ENCODE assay signal across 25 mouse cellular contexts in genomic region chr7:143681566-143681965, GRCm38 (mm10). TPM values are rescaled to one million over a fixed set of nuclear protein-coding genes. Genes with fewer than 3 reads are reported as not detected.
DNase-seq lines count a peak whose midpoint lies in the region; ATAC-seq lines count a peak whose summit lies in the region.
"Had no signal": no experiment of that assay in that cellular context is flagged by ENCODE, and none has a peak within 500 bp of the region (broad histone marks: within the 10 kb centered on the region; RNA-seq: fewer than 3 reads in every experiment).

No protein-coding gene starts in this region.

- no peak overlapping the region for H3K9ac ChIP-seq in heart, embryonic 12.5 days
- H3K9ac ChIP-seq: embryonic facial prominence, embryonic 12.5 days; forebrain, embryonic 13.5 days; forebrain, embryonic 15.5 days had no signal

- no peak overlapping the region for H3K4me3 ChIP-seq in heart, embryonic 12.5 days
- H3K4me3 ChIP-seq: embryonic facial prominence, embryonic 10.5 days; embryonic facial prominence, embryonic 12.5 days; forebrain, embryonic 13.5 days; forebrain, embryonic 15.5 days had no signal

- H3K4me1 ChIP-seq in heart, embryonic 12.5 days (replicated peaks): no peaks in the 10 kb centered on the region
- H3K4me1 ChIP-seq: embryonic facial prominence, embryonic 12.5 days had no signal

- peak; percentile 82 for DNase-seq in heart, adult 11 months
- DNase-seq in spleen, postnatal 4 days (ENCODE audit: low spot score in 2 of 2): peak; percentile 6 to 53
- DNase-seq in spleen, postnatal 14 days (ENCODE audit: low spot score in 2 of 2): no peak
- peak; percentile 12 to 30 for DNase-seq in urinary bladder, postnatal 4 days (ENCODE audit: low spot score in 2 of 2)
- no peak for DNase-seq in urinary bladder, postnatal 36 days (ENCODE audit: low spot score in 2 of 2)
- DNase-seq: adrenal gland, adult 8-10 months; adrenal gland, postnatal 14 days; adrenal gland, postnatal 36 days; B cell, adult 2 months; cerebellum, adult 11-12 months; cerebellum, adult 2 months; cerebellum, adult 9-10 months; cerebellum, postnatal 10 days; cerebellum, postnatal 25 days had no signal

- no peaks in the 10 kb centered on the region for H3K36me3 ChIP-seq in heart, embryonic 12.5 days
- H3K36me3 ChIP-seq: embryonic facial prominence, embryonic 10.5 days; embryonic facial prominence, embryonic 12.5 days; forebrain, embryonic 15.5 days; G1E had no signal

- 76% methylated on average over 1 of the region's 1 CpGs for WGBS in heart, embryonic 12.5 days

- H3K9me3 ChIP-seq in heart, embryonic 12.5 days (replicated peaks): no peaks in the 10 kb centered on the region
- H3K9me3 ChIP-seq: embryonic facial prominence, embryonic 10.5 days; embryonic facial prominence, embryonic 12.5 days; forebrain, embryonic 13.5 days; forebrain, embryonic 15.5 days; G1E had no signal

- no peaks in the 10 kb centered on the region for H3K27me3 ChIP-seq in heart, embryonic 12.5 days (replicated peaks)
- H3K27me3 ChIP-seq: CH12.LX; embryonic facial prominence, embryonic 12.5 days; Patski had no signal

- ATAC-seq in heart, embryonic 12.5 days (ENCODE audit: insufficient number of reproducible peaks, low FRiP score): no peak
- ATAC-seq: activated CD4-positive, CD25-positive, alpha-beta regulatory T cell, adult 4 months; CD4-positive, CD25-positive, alpha-beta regulatory T cell, adult 4 months; forebrain, embryonic 13.5 days; forebrain, embryonic 15.5 days; Patski had no signal

- H3K27ac ChIP-seq in heart, embryonic 12.5 days (ENCODE audit: poor library complexity, severe bottlenecking): no peak overlapping the region
- H3K27ac ChIP-seq: embryonic facial prominence, embryonic 10.5 days; embryonic facial prominence, embryonic 12.5 days; forebrain, embryonic 13.5 days; forebrain, embryonic 15.5 days had no signal

- H3K4me2 ChIP-seq in heart, embryonic 12.5 days: no peak overlapping the region
- H3K4me2 ChIP-seq: embryonic facial prominence, embryonic 12.5 days; forebrain, embryonic 13.5 days; forebrain, embryonic 15.5 days had no signal

RNA-seq across cellular contexts. Expression of gene Tnfrsf23, which starts 4.1 kb away (rescaled TPM):
- 2.8 and 3.1 TPM in 2 replicates for polyA plus RNA-seq in heart, embryonic 12.5 days (2016; fragmentation: Nextera tagmentation; extraction: Ambion mirVana)
- polyA plus RNA-seq: forebrain, embryonic 11.5 days; G1E had no signal

RNA-seq across cellular contexts. Expression of gene Tnfrsf22, which starts 32.1 kb away (rescaled TPM):
- 2.8 and 3.1 TPM in 2 replicates for polyA plus RNA-seq in heart, embryonic 12.5 days (2016; fragmentation: Nextera tagmentation; extraction: Ambion mirVana)
- polyA plus RNA-seq: G1E had no signal

RNA-seq across cellular contexts. Expression of gene Tnfrsf26, which starts 53.0 kb away (rescaled TPM):
- polyA plus RNA-seq in heart, embryonic 12.5 days (2016; fragmentation: Nextera tagmentation; extraction: Ambion mirVana): 0.43 and 0.46 TPM in 2 replicates
- polyA plus RNA-seq: G1E had no signal

Comparison
In these comparisons a context has a peak if more than half of its experiments do, and no peak if none do; other contexts are left out.
1. DNase-seq: peak in heart, adult 11 months (single experiment), spleen, postnatal 4 days (2 of 2) and urinary bladder, postnatal 4 days (2 of 2); none in spleen, postnatal 14 days (0 of 2) and urinary bladder, postnatal 36 days (0 of 2).